Mouse (Mus musculus) stomach, embryonic 15.5 days (tissue): ENCODE measurements around the gene Zfp961. TPM values are rescaled to one million over a fixed set of nuclear protein-coding genes. Genes with fewer than 3 reads are reported as not detected.
A peak's percentile ranks its signal among the peaks of the same experiment; 100 is the strongest.
"Not testable (repeated sequence)": the region's sequence is repeated elsewhere in the genome, so short reads cannot be mapped to it uniquely, and the experiment has no call there.

Experiments used
- ATAC-seq: fragments of 200-750 bp; cut with Nextera tagmentation; 2 replicates; pipeline ENCODE4 v1.8.0; 2017; ENCODE audit warnings: low read depth, moderate number of reproducible peaks, moderate TSS enrichment; ENCODE audit not compliant: insufficient read depth, low FRiP score
- H3K27ac ChIP-seq: fragments of 300-500 bp; sonication (generic); 2 replicates; pipeline ENCODE4 v1.5.1; 2015; ENCODE audit warnings: mild to moderate bottlenecking, inconsistent platforms
- H3K27me3 ChIP-seq: fragments of 300-500 bp; sonication (generic); replicated peaks from 2 replicates; pipeline ENCODE4 v1.6.1; 2015; ENCODE audit warnings: inconsistent platforms
- H3K36me3 ChIP-seq: fragments of 300-500 bp; sonication (generic); 2 replicates; pipeline ENCODE4 v1.6.1; 2015; ENCODE audit warnings: inconsistent platforms
- H3K4me1 ChIP-seq: fragments of 300-500 bp; sonication (generic); 2 replicates; pipeline ENCODE4 v1.6.1; 2015; ENCODE audit warnings: inconsistent platforms
- H3K4me2 ChIP-seq: fragments of 300-500 bp; sonication (generic); 2 replicates; pipeline ENCODE4 v1.6.1; 2015; ENCODE audit warnings: mild to moderate bottlenecking, inconsistent platforms
- H3K4me3 ChIP-seq: fragments of 300-500 bp; sonication (generic); replicated peaks from 2 replicates; pipeline ENCODE4 v1.5.1; 2015; ENCODE audit warnings: inconsistent platforms
- H3K9ac ChIP-seq: fragments of 300-500 bp; sonication (generic); 2 replicates; pipeline ENCODE4 v1.6.1; 2015; ENCODE audit warnings: inconsistent platforms
- H3K9me3 ChIP-seq: fragments of 300-500 bp; sonication (generic); 2 replicates; pipeline ENCODE4 v1.6.1; 2016; ENCODE audit warnings: inconsistent platforms
- WGBS: fragments of 180-500 bp; shearing (Covaris S2); methylation state at CpG from one replicate; pipeline ENCODE4 v1.1.7; 2015; 5-methylcytosine and 5-hydroxymethylcytosine counted together
- polyA plus RNA-seq: library from polyadenylated mRNA; unstranded; fragments of >200 nt; fragmentation: Nextera tagmentation; extraction: Ambion mirVana; gene quantifications from 2 replicates; pipeline ENCODE4 v1.2.1, GENCODE M21; 2015

Zfp961 gene
- polyA plus RNA-seq, 1 experiment from 2014 or later = 20.6 TPM

- no peaks in the 10 kb centered on the region for H3K9me3 ChIP-seq
- peak; percentile 58; the same call in 1 of the 2 replicates for ATAC-seq
- H3K4me1 ChIP-seq = no peaks in the 10 kb centered on the region
- H3K27ac ChIP-seq = no peak overlapping the region
- H3K27me3 ChIP-seq = no peaks in the 10 kb centered on the region
- WGBS = 78% methylated on average over 2 of the region's 2 CpGs
- H3K4me3 ChIP-seq = no peak overlapping the region
- no peaks in the 10 kb centered on the region for H3K36me3 ChIP-seq
- H3K4me2 ChIP-seq = no peak overlapping the region
- H3K9ac ChIP-seq = no peak overlapping the region
Measured at GRCm38 (mm10) chr8:71940293-71941208, 10.3 kb upstream of the Zfp961 start.

GRCm38 (mm10) chr8:71941776-71942175 lies 9.1 kb upstream of the Zfp961 start:
- Histone ChIP-seq H3K36me3 (no peaks in the 10 kb centered on the region), H3K9me3 (no peaks in the 10 kb centered on the region), H3K4me2 (no peak overlapping the region), H3K27ac (no peak overlapping the region), H3K4me3 (no peak overlapping the region), H3K4me1 (no peaks in the 10 kb centered on the region), H3K9ac (no peak overlapping the region), H3K27me3 (no peaks in the 10 kb centered on the region)
- ATAC-seq = no peak
- 77% methylated on average over 1 of the region's 1 CpGs for WGBS

- no peak for ATAC-seq
- 88% methylated on average over 5 of the region's 5 CpGs for WGBS
- Histone ChIP-seq H3K27ac (no peak overlapping the region), H3K4me1 (peaks cover 5% of the 10 kb centered on the region; the same call in 1 of the 2 replicates), H3K27me3 (no peaks in the 10 kb centered on the region), H3K9me3 (no peaks in the 10 kb centered on the region), H3K4me3 (no peak overlapping the region), H3K4me2 (no peak overlapping the region), H3K36me3 (no peaks in the 10 kb centered on the region), H3K9ac (no peak overlapping the region)
Measured at GRCm38 (mm10) chr8:71948624-71949023, 2.2 kb upstream of the Zfp961 start.

GRCm38 (mm10) chr8:71951436-71952161 lies 761 bp downstream of the Zfp961 start:
- no peak for ATAC-seq
- Histone ChIP-seq H3K4me1 (peaks cover 5% of the 10 kb centered on the region; the same call in 1 of the 2 replicates), H3K9me3 (no peaks in the 10 kb centered on the region), H3K4me2 (peak overlapping the region; percentile 63), H3K4me3 (peak overlapping the region; percentile 83), H3K36me3 (peaks cover 9% of the 10 kb centered on the region; the same call in 1 of the 2 replicates), H3K9ac (peak overlapping the region; percentile 32; the same call in 1 of the 2 replicates), H3K27ac (0 out of 2 replicates have a peak overlapping the region, but pooled peaks have one; percentile 36), H3K27me3 (no peaks in the 10 kb centered on the region)
- 22% methylated on average over 14 of the region's 14 CpGs for WGBS

- no peaks in the 10 kb centered on the region for H3K9me3 ChIP-seq
- no peak overlapping the region for H3K27ac ChIP-seq
- H3K4me2 ChIP-seq = peak overlapping the region; percentile 63; the same call in 1 of the 2 replicates
- ATAC-seq = no peak
- 76% methylated on average over 1 of the region's 1 CpGs for WGBS
- no peak overlapping the region for H3K4me3 ChIP-seq
- H3K36me3 ChIP-seq = peaks cover 9% of the 10 kb centered on the region; the same call in 1 of the 2 replicates
- H3K27me3 ChIP-seq = no peaks in the 10 kb centered on the region
- no peak overlapping the region for H3K9ac ChIP-seq
- peaks cover 5% of the 10 kb centered on the region; the same call in 1 of the 2 replicates for H3K4me1 ChIP-seq
Measured at GRCm38 (mm10) chr8:71952489-71952888, 1.7 kb downstream of the Zfp961 start.

- not testable (repeated sequence) for H3K36me3 ChIP-seq, H3K4me2 ChIP-seq, ATAC-seq, H3K4me3 ChIP-seq, H3K4me1 ChIP-seq, H3K9me3 ChIP-seq, H3K9ac ChIP-seq, H3K27me3 ChIP-seq, H3K27ac ChIP-seq
- 92% methylated on average over 16 of the region's 16 CpGs for WGBS
Measured at GRCm38 (mm10) chr8:71952961-71953700, 2.3 kb downstream of the Zfp961 start.

GRCm38 (mm10) chr8:71954666-71955065 lies 3.8 kb downstream of the Zfp961 start:
- 96% methylated on average over 9 of the region's 9 CpGs for WGBS
- no peaks in the 10 kb centered on the region for H3K27me3 ChIP-seq
- no peak overlapping the region for H3K4me2 ChIP-seq
- peaks cover 5% of the 10 kb centered on the region; the same call in 1 of the 2 replicates for H3K4me1 ChIP-seq
- no peak overlapping the region for H3K9ac ChIP-seq
- H3K4me3 ChIP-seq = no peak overlapping the region
- no peak for ATAC-seq
- H3K27ac ChIP-seq = no peak overlapping the region
- no peaks in the 10 kb centered on the region for H3K9me3 ChIP-seq
- peaks cover 9% of the 10 kb centered on the region; the same call in 1 of the 2 replicates for H3K36me3 ChIP-seq

- Histone ChIP-seq H3K4me2 (no peak overlapping the region), H3K9me3 (no peaks in the 10 kb centered on the region), H3K4me3 (no peak overlapping the region), H3K4me1 (no peaks in the 10 kb centered on the region), H3K27me3 (no peaks in the 10 kb centered on the region), H3K9ac (no peak overlapping the region), H3K36me3 (peaks cover under 1% of the 10 kb centered on the region; the same call in 1 of the 2 replicates), H3K27ac (no peak overlapping the region)
- no peak for ATAC-seq
Measured at GRCm38 (mm10) chr8:71960483-71960882, 9.6 kb downstream of the Zfp961 start.

- Histone ChIP-seq H3K9me3 (no peaks in the 10 kb centered on the region), H3K9ac (no peak overlapping the region), H3K27me3 (no peaks in the 10 kb centered on the region), H3K4me2 (no peak overlapping the region), H3K27ac (no peak overlapping the region), H3K36me3 (peaks cover 11% of the 10 kb centered on the region), H3K4me1 (no peaks in the 10 kb centered on the region), H3K4me3 (no peak overlapping the region)
- WGBS = 83% methylated on average over 5 of the region's 5 CpGs
- no peak for ATAC-seq
Measured at GRCm38 (mm10) chr8:71961796-71962195, 11.0 kb downstream of the Zfp961 start.

GRCm38 (mm10) chr8:71964051-71964450 lies 13.2 kb downstream of the Zfp961 start:
- Histone ChIP-seq H3K27me3 (no peaks in the 10 kb centered on the region), H3K4me1 (no peaks in the 10 kb centered on the region), H3K9ac (no peak overlapping the region), H3K36me3 (peaks cover 30% of the 10 kb centered on the region), H3K4me3 (no peak overlapping the region), H3K9me3 (no peaks in the 10 kb centered on the region), H3K4me2 (no peak overlapping the region), H3K27ac (no peak overlapping the region)
- ATAC-seq = no peak
- 80% methylated on average over 3 of the region's 3 CpGs for WGBS

- Histone ChIP-seq H3K4me2 (no peak overlapping the region), H3K9me3 (no peaks in the 10 kb centered on the region), H3K4me3 (no peak overlapping the region), H3K4me1 (no peaks in the 10 kb centered on the region), H3K27ac (no peak overlapping the region), H3K9ac (no peak overlapping the region), H3K36me3 (peaks cover 33% of the 10 kb centered on the region), H3K27me3 (no peaks in the 10 kb centered on the region)
- WGBS = 92% methylated on average over 2 of the region's 2 CpGs
- no peak for ATAC-seq
Measured at GRCm38 (mm10) chr8:71965166-71965565, 14.3 kb downstream of the Zfp961 start.
